Mouse (Mus musculus): ENCODE measurements around the gene Togaram1. TPM values are rescaled to one million over a fixed set of nuclear protein-coding genes. Genes with fewer than 3 reads are reported as not detected.
A peak's percentile ranks its signal among the peaks of the same experiment; 100 is the strongest.

Gene Togaram1
- polyA plus RNA-seq, 1 experiment from 2014 or later = 28.0 TPM

GRCm38 (mm10) chr12:64975558-64975957, 10.0 kb downstream of the Togaram1 start:
- Histone ChIP-seq H3K9me3 (no peaks in the 10 kb centered on the region), H3K36me3 (peaks cover 2% of the 10 kb centered on the region; the same call in 1 of the 2 replicates), H3K4me1 (replicated peaks) (peaks cover 5% of the 10 kb centered on the region; the same call in 1 of the 2 replicates), H3K27me3 (replicated peaks) (no peaks in the 10 kb centered on the region), H3K27ac (no peak overlapping the region), H3K4me2 (replicated peaks) (no peak overlapping the region), H3K4me3 (replicated peaks) (no peak overlapping the region), H3K9ac (no peak overlapping the region)
- ATAC-seq = no peak
- 52% methylated on average over 6 of the region's 6 CpGs for WGBS

GRCm38 (mm10) chr12:64976191-64976590, 10.6 kb downstream of the Togaram1 start:
- H3K4me3 ChIP-seq (replicated peaks) = no peak overlapping the region
- H3K27ac ChIP-seq = no peak overlapping the region
- WGBS = 33% methylated on average over 1 of the region's 1 CpGs
- H3K36me3 ChIP-seq = peaks cover 3% of the 10 kb centered on the region; the same call in 1 of the 2 replicates
- no peaks in the 10 kb centered on the region for H3K9me3 ChIP-seq
- 0 out of 2 replicates have a peak, but pooled peaks cover 5% of the 10 kb centered on the region for H3K4me1 ChIP-seq (replicated peaks)
- H3K4me2 ChIP-seq (replicated peaks) = no peak overlapping the region
- no peak overlapping the region for H3K9ac ChIP-seq
- ATAC-seq = no peak
- H3K27me3 ChIP-seq (replicated peaks) = no peaks in the 10 kb centered on the region

GRCm38 (mm10) chr12:64977518-64977917, 11.9 kb downstream of the Togaram1 start:
- Histone ChIP-seq H3K4me2 (replicated peaks) (no peak overlapping the region), H3K36me3 (peaks cover 3% of the 10 kb centered on the region; the same call in 1 of the 2 replicates), H3K4me3 (replicated peaks) (no peak overlapping the region), H3K4me1 (replicated peaks) (no peaks in the 10 kb centered on the region), H3K9ac (no peak overlapping the region), H3K9me3 (no peaks in the 10 kb centered on the region), H3K27ac (no peak overlapping the region), H3K27me3 (replicated peaks) (no peaks in the 10 kb centered on the region)
- ATAC-seq = no peak
- WGBS = 90% methylated on average over 1 of the region's 1 CpGs

GRCm38 (mm10) chr12:65007725-65008124, 42.1 kb downstream of the Togaram1 start:
- WGBS = 85% methylated on average over 3 of the region's 3 CpGs
- H3K9ac ChIP-seq = no peak overlapping the region
- no peak overlapping the region for H3K4me3 ChIP-seq (replicated peaks)
- peaks cover 2% of the 10 kb centered on the region; the same call in 1 of the 2 replicates for H3K36me3 ChIP-seq
- no peaks in the 10 kb centered on the region for H3K4me1 ChIP-seq (replicated peaks)
- no peak for ATAC-seq
- no peaks in the 10 kb centered on the region for H3K27me3 ChIP-seq (replicated peaks)
- no peaks in the 10 kb centered on the region for H3K9me3 ChIP-seq
- no peak overlapping the region for H3K27ac ChIP-seq
- no peak overlapping the region for H3K4me2 ChIP-seq (replicated peaks)

GRCm38 (mm10) chr12:65022842-65023241, 57.2 kb downstream of the Togaram1 start:
- H3K4me2 ChIP-seq (replicated peaks) = no peak overlapping the region
- no peaks in the 10 kb centered on the region for H3K9me3 ChIP-seq
- H3K27ac ChIP-seq = no peak overlapping the region
- no peaks in the 10 kb centered on the region for H3K36me3 ChIP-seq
- no peak for ATAC-seq
- H3K4me1 ChIP-seq (replicated peaks) = no peaks in the 10 kb centered on the region
- no peaks in the 10 kb centered on the region for H3K27me3 ChIP-seq (replicated peaks)
- H3K4me3 ChIP-seq (replicated peaks) = no peak overlapping the region
- 98% methylated on average over 6 of the region's 6 CpGs for WGBS
- H3K9ac ChIP-seq = no peak overlapping the region

- whole genome bisulfite sequencing = 47% methylated on average over 8 of the region's 8 CpGs
- ATAC-seq = peak; percentile 12
- no peaks in the 10 kb centered on the region for H3K36me3 ChIP-seq
- no peak overlapping the region for H3K9ac ChIP-seq
- H3K4me2 ChIP-seq (replicated peaks) = peak overlapping the region; percentile 60
- peak overlapping the region; percentile 90 for H3K4me3 ChIP-seq (replicated peaks)
- no peaks in the 10 kb centered on the region for H3K27me3 ChIP-seq (replicated peaks)
- H3K4me1 ChIP-seq (replicated peaks) = peaks cover 8% of the 10 kb centered on the region; the same call in 1 of the 2 replicates
- no peaks in the 10 kb centered on the region for H3K9me3 ChIP-seq
- no peak overlapping the region for H3K27ac ChIP-seq
Observed at GRCm38 (mm10) chr12:65035839-65036189, 70.2 kb downstream of the Togaram1 start.

GRCm38 (mm10) chr12:65036190-65036870, 70.7 kb downstream of the Togaram1 start, which contains the start of gene Prpf39:
Gene Prpf39 (plus strand): TSS chr12:65036333.
- peak within 1 kb of the TSS; percentile 90 for H3K4me3 ChIP-seq (replicated peaks)
- H3K27ac ChIP-seq = peak within 1 kb of the TSS; percentile 90
- under 1% methylated on average over 64 of the region's 65 CpGs for WGBS
- no peaks in the 10 kb centered on the region for H3K27me3 ChIP-seq (replicated peaks)
- peak within 1 kb of the TSS; percentile 95 for H3K9ac ChIP-seq
- H3K4me2 ChIP-seq (replicated peaks) = peak within 1 kb of the TSS; percentile 60
- H3K9me3 ChIP-seq = no peaks in the 10 kb centered on the region
- peak; percentile 97 for ATAC-seq
- peaks cover 8% of the 10 kb centered on the region; the same call in 1 of the 2 replicates for H3K4me1 ChIP-seq (replicated peaks)
- no peaks in the 10 kb centered on the region for H3K36me3 ChIP-seq

GRCm38 (mm10) chr12:65036892-65037545, 71.4 kb downstream of the Togaram1 start:
- peak overlapping the region; percentile 60 for H3K4me2 ChIP-seq (replicated peaks)
- peak overlapping the region; percentile 95 for H3K9ac ChIP-seq
- H3K36me3 ChIP-seq = no peaks in the 10 kb centered on the region
- H3K4me1 ChIP-seq (replicated peaks) = peaks cover 8% of the 10 kb centered on the region; the same call in 1 of the 2 replicates
- peak overlapping the region; percentile 90 for H3K4me3 ChIP-seq (replicated peaks)
- no peak overlapping the region for H3K27ac ChIP-seq
- no peaks in the 10 kb centered on the region for H3K9me3 ChIP-seq
- H3K27me3 ChIP-seq (replicated peaks) = no peaks in the 10 kb centered on the region
- WGBS = 11% methylated on average over 18 of the region's 18 CpGs
- peak; percentile 24 for ATAC-seq

GRCm38 (mm10) chr12:65037546-65037937, 71.9 kb downstream of the Togaram1 start:
- Histone ChIP-seq H3K9me3 (no peaks in the 10 kb centered on the region), H3K27me3 (replicated peaks) (no peaks in the 10 kb centered on the region), H3K4me2 (replicated peaks) (peak overlapping the region; percentile 60), H3K27ac (no peak overlapping the region), H3K9ac (no peak overlapping the region), H3K4me3 (replicated peaks) (peak overlapping the region; percentile 90), H3K36me3 (no peaks in the 10 kb centered on the region), H3K4me1 (replicated peaks) (peaks cover 8% of the 10 kb centered on the region; the same call in 1 of the 2 replicates)
- ATAC-seq = peak; percentile 42; the same call in 1 of the 2 replicates
- WGBS = 17% methylated on average over 4 of the region's 4 CpGs

- Histone ChIP-seq H3K36me3 (peaks cover 11% of the 10 kb centered on the region; the same call in 1 of the 2 replicates), H3K4me2 (replicated peaks) (no peak overlapping the region), H3K9ac (no peak overlapping the region), H3K9me3 (no peaks in the 10 kb centered on the region), H3K27me3 (replicated peaks) (no peaks in the 10 kb centered on the region), H3K4me1 (replicated peaks) (no peaks in the 10 kb centered on the region), H3K4me3 (replicated peaks) (no peak overlapping the region), H3K27ac (no peak overlapping the region)
- no peak for ATAC-seq
Observed at GRCm38 (mm10) chr12:65048799-65049198, 83.2 kb downstream of the Togaram1 start.

- H3K36me3 ChIP-seq = peaks cover 3% of the 10 kb centered on the region; the same call in 1 of the 2 replicates
- no peak overlapping the region for H3K9ac ChIP-seq
- H3K4me2 ChIP-seq (replicated peaks) = no peak overlapping the region
- H3K27ac ChIP-seq = no peak overlapping the region
- WGBS = 74% methylated on average over 2 of the region's 2 CpGs
- no peaks in the 10 kb centered on the region for H3K27me3 ChIP-seq (replicated peaks)
- H3K4me3 ChIP-seq (replicated peaks) = no peak overlapping the region
- ATAC-seq = no peak
- no peaks in the 10 kb centered on the region for H3K9me3 ChIP-seq
- H3K4me1 ChIP-seq (replicated peaks) = no peaks in the 10 kb centered on the region
Observed at GRCm38 (mm10) chr12:65058203-65058602, 92.6 kb downstream of the Togaram1 start.

- Histone ChIP-seq H3K36me3 (peaks cover 9% of the 10 kb centered on the region), H3K9me3 (no peaks in the 10 kb centered on the region), H3K4me2 (replicated peaks) (no peak overlapping the region), H3K9ac (no peak overlapping the region), H3K27me3 (replicated peaks) (no peaks in the 10 kb centered on the region), H3K27ac (no peak overlapping the region), H3K4me1 (replicated peaks) (no peaks in the 10 kb centered on the region), H3K4me3 (replicated peaks) (no peak overlapping the region)
- ATAC-seq = no peak
Observed at GRCm38 (mm10) chr12:65061082-65061481, 95.5 kb downstream of the Togaram1 start.
